Mouse (Mus musculus) thymus, postnatal 25 days (tissue): ENCODE results near the gene Gulp1.

Experiments used
- DNase-seq: peaks from one replicate; pipeline ENCODE4 v3.0.0; 2022

Gene Gulp1

GRCm38 (mm10) chr1:44551461-44552370 is at the start of gene Gulp1:
TSS of gene Gulp1 (plus strand) at chr1:44551511.
- no peak for DNase-seq

DNA sequence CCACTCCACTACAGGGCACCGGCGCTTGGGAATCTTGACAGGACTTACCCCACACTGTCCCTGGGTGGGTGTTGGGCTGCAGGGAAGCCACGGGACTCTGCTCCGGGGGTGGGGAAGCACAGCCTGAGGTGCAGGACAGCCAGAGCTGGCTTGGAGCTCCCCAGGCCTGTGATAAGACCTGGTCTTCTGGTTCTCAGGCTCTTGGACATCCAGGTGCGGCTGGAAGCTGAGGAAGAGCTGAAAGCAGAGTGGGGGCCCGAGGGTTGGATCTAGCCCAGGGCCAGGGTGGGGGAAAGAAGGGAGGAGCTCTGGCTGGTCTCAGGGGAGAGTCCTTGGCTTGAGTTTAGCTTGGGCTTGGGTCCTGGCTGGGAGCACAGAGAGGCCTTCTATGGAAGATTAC is 1.1 kb upstream of the Gulp1 start:
- DNase-seq = no peak

GRCm38 (mm10) chr1:44552371-44552841 is 1.1 kb downstream of the Gulp1 start:
- DNase-seq = no peak

- DNase-seq = no peak
Observed at GRCm38 (mm10) chr1:44553166-44553898, 2.0 kb downstream of the Gulp1 start.

- no peak for DNase-seq
Observed at GRCm38 (mm10) chr1:44567431-44567830, 16.1 kb downstream of the Gulp1 start.

GRCm38 (mm10) chr1:44568296-44568695 is 17.0 kb downstream of the Gulp1 start:
- DNase-seq = no peak

- DNase-seq = no peak
Observed at GRCm38 (mm10) chr1:44576001-44576400, 24.7 kb downstream of the Gulp1 start.

- DNase-seq = no peak
Observed at GRCm38 (mm10) chr1:44576610-44577009, 25.3 kb downstream of the Gulp1 start.

- DNase-seq = no peak
Observed at GRCm38 (mm10) chr1:44580390-44580789, 29.1 kb downstream of the Gulp1 start.

DNA sequence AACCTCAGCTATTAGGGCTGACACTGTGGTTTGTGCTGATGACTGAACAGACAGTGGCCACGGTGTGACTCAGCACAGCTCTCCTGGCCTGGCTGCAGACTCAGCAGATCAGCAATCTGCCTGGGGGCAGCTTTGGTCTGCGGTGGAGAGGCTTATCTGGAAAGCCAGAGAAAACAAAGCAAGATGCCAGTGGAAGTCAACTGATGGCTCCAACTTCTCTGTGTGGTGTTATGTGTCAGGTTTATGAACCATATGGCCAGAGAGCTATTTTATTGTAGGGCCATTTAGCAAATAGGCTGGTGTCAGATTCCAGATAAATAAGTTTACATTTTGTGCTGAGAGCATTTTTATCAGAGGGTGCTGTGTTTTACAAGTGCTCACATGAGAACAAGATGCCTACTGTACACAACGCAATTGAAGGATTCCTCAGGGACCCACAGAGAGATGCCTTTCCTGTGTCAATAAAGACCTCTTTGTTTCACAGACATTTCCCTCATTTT is 33.6 kb downstream of the Gulp1 start:
- DNase-seq = no peak

GRCm38 (mm10) chr1:44591742-44592141 is 40.4 kb downstream of the Gulp1 start:
- DNase-seq = no peak

DNA sequence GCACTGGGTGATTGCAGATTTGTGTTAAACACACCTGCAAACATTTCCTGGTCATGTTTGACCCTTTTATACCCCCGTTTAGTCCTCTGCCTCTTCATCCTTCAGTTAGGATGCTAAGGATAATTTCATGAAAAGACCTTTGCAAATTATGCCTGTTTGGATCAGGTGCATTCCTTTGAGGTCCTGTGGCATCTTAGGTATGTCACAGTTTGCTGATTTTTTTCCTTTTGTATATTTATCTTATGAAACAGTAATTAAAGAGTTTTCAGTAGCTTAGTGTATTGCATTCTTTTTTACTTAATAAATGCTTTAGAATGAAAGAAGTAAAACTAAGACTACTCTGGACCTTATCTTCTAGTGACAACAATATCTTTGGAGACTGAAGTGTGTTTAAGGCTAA is 41.8 kb downstream of the Gulp1 start:
- no peak for DNase-seq

GRCm38 (mm10) chr1:44598312-44598711 is 47.0 kb downstream of the Gulp1 start:
- DNase-seq = no peak

- DNase-seq = no peak
Observed at GRCm38 (mm10) chr1:44613294-44614041, 62.2 kb downstream of the Gulp1 start.

- DNase-seq = no peak
Observed at GRCm38 (mm10) chr1:44618751-44619150, 67.4 kb downstream of the Gulp1 start.

- no peak for DNase-seq
Observed at GRCm38 (mm10) chr1:44634481-44634880, 83.2 kb downstream of the Gulp1 start.

GRCm38 (mm10) chr1:44645678-44646276 is 94.5 kb downstream of the Gulp1 start:
- no peak for DNase-seq

GRCm38 (mm10) chr1:44678974-44679373 is 127.7 kb downstream of the Gulp1 start:
- no peak for DNase-seq

DNA sequence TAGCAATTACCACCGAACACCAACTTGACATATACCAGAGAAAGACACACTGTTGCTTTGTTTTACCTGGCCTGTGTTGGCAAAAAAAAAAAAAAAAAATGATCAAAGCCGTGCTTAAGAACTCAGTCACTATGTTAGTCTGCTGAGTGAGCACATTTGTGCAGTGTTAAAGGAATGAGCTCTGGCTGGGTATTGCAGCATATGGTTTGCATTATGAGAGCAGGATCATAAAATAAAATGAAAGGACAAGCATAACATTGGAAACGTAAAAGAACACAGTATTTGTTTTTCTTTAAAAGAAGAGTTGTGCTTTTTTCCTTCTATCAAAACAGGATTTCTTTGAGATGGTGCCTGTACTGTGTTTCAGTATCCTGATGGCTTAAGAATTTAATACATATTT is 128.1 kb downstream of the Gulp1 start:
- DNase-seq = no peak

DNA sequence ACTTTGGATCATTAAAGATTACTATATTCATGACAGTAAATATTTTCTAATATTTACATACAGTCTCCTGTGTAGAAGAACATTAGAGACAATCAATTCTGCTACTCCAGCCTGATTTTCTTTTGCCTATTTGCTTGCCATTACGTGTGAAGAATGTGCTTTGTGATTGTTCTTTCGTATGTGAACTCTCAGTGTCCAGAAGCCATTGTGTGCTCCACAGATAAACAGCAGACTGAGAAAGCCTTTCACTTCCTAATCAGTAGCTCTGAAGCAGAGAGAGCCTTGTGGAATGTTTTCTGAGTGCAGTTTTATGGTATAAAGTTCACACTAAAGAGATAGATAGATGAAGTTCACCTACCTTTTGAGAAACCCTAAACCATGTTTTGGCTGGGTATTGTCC is 131.2 kb downstream of the Gulp1 start:
- no peak for DNase-seq

GRCm38 (mm10) chr1:44683723-44684122 is 132.4 kb downstream of the Gulp1 start:
- no peak for DNase-seq

DNA sequence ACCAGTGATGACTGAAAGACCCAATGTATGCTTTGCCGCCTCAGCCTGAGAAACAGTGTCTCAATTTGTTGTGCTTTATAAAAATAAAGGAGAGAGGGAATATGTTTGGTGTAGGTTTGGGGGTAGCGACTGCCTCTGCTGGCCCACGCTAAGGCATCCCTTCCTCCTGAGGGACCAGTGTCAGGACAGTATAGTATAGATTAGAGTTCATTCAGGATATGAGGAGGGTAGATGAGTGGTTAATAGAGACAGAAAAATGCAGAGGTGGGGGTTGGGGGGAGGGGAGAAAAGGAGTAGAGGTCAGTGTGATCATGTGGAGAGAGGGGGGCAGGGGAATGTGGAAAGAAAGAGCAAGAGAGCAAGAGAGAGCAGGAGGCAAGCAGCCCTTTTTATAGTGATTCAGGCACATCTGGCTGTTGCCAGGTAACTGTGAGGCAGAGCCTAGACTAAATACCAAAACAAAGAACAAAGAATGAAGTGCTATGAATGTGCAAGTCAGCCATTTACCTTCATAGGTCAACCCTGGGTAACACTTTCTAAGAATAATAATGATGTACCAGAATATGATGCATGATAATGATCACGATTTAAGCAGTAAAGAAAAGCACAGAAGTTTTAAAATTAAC is 169.6 kb downstream of the Gulp1 start:
- DNase-seq = no peak
